Mouse (Mus musculus): ENCODE data around the gene Slc27a4.

Gene Slc27a4

DNA sequence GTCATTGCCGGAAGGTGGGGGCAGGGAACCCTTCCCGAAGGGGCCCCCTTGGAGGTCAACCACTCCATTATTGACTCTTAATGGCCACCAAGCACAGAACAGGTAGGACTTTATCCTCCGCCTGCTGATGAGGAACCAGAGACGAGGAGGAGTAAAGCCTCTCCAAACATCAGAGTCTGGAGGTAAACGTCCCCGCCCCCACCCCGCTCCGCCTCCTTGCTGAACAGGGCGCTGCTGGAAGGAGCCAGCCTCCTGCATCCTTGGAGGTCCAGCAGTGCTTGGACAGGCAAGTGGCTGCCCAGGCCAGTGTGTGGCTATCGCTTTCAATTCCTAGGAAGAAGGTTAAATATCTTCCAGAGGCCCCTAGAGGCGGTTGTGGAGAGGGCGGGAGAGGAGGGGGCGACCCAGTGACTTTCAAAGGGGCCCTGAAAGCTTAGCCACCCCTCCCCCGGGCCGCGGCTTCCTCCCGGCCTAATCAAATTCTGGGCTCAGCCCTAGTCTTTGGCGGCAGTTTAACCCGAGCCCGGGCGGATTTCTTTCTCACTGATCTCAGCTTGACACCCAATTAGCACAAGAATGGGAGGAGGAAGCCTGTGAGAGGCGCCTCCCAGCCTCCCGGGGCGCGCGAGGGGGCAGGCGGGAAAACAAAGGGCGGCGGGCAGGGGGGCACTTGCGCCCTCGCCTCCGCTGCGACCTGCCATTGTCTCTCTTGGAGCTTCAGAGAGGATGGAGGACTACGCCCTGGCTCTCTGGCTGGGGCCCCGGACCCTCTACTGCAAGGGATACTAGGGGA is 17.8 kb downstream of the Slc27a4 start, which contains the start of gene Urm1:
TSS of gene Urm1 (plus strand) at position 51 of the 793 bp plus-strand sequence.
- DNase-seq: peak; percentile 59 to 63

DNA sequence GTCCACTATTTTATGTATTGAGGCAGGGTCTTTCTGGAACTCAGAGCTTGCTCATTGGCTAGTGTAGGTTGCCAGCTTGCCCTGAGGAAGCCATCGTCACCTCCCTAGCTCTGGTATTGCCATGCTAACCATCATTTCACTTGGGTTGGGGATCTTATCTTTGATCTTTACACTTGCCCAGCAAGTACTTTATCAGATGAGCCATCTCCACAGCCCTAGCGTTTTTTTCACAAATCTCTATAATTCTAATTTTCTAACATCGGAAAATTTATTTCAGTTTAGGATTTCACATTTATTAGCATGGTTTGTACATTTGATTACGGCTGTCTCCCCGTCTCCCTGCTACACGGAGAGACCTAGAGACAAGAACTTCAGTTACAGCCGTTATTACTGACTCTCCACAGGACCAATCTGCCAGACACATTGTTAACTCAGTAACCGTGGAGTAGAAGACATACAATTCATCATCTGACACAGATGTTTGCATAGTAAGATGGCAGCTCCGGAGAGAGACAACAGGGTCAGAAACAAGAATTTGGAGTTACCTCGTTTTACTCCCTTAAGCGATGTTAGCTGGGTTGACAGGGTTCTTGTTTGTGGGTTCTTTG is 24.0 kb downstream of the Slc27a4 start:
- DNase-seq: no peak

DNA sequence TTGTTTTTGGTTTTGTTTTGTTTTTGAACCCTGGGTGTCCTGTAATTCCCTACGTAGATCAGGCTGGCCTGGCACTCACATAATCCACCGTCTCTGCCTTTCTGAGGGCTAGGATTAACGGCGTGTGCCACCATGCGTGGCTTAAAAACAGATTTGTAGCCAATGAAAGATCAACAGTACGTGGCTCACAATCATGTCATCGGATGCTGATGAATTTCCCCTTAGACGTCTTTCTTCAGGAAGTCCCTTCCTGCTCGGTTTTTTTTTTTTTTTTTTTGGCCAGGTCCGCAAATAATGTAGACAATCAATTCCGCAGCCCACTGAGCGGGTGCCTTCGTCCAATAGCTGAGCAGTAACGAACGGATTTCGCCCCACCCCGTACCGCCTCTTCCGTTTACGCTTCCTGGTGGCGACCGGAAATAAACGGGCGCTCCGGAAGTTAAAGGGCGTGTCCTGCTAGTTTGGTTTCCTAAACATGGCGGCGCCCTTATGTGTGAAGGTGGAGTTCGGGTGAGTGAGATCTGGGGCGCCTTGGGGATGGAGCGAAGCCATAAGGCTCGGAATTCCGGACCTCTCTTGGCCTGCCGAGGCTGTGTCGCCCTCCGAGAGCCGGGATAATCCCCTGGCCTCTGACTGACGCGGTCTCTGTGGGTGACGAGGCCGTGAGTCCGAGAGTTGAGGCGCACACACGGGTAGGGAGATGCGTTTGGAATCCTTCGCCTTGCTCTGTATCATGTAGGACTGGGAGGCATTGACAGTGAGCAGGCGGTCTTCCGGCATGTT is 24.7 kb downstream of the Slc27a4 start:
- DNase-seq: peak; percentile 95

DNA sequence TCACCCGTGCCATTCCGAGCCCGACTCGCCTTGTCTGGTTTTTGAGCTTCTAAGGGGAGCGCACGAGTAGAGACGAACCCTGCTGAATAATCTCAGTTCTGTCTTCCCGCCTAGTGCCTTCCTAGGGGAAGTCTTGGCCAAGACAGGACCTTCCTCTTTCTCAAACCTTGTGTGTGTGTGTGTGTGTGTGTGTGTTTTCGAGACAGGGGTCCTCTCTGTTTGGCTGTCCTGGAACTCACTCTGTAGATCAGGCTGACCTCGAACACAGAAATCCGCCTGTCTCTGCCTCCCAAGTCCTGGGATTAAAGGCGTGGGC is 25.2 kb downstream of the Slc27a4 start:
- DNase-seq: no peak

DNA sequence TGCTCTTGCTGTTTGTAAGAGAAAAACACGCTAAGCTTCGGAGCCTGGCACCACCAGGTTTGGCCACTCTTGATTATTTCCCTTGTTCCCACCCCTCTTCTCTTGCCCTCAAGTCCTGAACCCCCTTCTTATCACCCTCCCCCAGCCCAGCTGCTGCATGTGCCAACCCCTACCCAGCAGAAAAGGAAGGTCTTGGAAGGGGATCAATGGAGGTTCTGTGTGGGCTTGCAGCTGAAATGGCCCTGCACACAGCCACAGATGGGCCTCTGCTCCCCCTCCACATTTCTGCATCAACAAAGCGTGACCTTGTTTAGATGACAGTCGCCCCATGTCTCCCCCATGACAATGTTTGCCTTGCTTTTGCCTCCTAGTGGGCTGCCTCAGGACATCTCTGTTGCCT is 28.7 kb downstream of the Slc27a4 start:
- no peak for DNase-seq

DNA sequence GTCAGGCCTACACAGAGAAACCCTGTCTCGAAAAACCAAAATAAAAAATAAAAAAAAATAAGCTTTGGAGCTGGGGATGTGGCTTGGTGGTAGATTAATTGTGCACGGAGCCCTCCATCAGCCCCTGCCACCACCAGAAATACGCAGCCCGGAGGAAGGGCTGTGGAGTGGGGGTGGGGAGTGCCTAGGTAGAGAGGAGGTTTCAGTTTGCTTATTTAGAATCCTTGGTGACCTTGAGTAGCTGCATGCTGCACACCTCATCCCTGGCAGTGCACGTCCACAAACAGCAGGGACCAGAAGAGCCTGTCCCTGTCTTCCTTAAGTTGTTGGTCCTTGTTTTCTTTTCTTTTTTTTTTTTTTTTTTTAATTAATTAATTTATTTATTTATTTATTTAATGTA is 31.4 kb downstream of the Slc27a4 start:
- DNase-seq: no peak

DNA sequence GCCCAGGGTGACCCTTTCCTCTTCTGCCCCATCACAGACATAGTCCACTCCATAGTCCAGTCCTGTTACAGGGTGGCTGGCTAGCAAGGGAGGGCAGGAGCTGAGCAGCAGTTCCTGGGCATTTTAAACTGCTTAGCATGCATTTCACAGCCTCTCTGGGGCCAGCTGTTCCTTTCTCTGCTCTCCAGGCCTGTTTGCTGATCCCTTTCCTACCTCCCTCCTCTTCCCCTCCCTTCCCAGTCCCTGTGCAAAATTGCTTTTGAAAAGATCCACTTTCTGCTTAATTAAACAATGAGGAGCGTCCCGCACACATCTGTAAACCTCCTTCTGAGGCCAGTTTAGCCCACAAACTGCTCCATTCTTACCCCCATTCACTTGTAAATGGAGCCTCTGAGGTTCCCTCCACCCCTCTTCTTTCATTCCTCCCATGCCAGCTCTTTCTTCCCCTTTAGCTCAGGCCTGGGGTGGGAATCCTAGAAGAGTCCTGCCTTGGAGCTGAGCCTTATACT is 33.0 kb downstream of the Slc27a4 start:
- DNase-seq: no peak

DNA sequence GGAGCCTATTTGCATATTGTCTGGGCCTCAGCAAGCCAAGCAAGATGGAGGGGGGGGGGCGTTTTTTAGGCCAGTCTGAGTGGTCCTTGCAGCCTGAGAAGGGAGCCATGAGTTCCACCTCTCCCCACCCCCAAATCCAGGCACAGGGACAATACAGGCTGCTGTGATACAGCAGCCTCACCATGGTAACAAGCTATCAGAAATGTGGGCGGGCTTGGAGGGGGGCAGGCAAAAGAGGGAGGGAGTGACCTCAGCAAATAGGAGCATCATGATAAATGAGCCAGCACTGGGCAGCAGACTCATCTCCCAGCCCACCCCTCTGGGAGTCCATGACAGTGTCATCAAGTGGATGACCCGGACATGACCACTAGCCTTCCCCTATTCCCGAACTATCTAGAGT is 37.0 kb downstream of the Slc27a4 start:
- DNase-seq: no peak

DNA sequence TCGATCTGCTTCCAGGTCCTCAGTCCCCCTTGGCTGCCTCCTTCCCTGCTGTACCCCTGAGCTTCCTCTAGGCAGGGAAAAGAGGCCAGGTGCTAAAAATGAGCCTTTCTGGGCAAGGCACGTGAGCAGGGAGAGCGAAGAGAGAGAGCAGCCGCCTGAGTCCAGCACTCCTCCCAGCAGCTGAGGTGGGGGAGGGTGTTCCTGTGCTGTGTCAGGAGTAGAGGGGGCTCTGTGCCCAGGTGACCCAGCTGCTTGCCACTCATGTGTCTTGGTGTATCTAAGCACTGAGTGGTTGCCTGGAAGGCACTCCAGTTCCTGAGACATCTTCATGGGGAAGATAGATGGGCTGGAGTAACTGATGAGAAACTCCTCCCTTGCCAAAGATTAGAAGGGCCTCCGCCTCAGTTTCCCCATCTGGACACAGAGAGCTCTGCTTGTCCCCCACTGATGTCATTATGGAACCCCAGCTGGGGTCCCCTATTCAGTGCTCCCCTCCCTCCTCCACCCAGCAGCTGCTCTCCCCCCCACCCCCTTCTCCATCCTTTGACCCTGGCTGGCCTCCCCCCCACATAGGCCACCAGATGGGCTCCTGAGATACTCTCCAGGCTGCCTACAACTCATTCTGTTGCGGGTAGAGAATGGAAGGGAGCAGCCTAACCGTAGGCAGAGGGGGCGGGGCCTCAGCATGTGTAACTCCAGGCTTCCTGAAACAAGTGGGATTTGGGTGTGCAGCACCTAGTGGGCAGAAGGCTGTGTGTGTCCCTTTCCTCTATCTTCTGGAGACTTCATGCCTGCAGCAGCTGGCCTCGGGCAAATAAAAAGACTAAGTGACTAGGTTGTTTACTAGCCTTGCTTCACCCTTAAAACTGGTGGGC is 41.0 kb downstream of the Slc27a4 start:
- DNase-seq: no peak

DNA sequence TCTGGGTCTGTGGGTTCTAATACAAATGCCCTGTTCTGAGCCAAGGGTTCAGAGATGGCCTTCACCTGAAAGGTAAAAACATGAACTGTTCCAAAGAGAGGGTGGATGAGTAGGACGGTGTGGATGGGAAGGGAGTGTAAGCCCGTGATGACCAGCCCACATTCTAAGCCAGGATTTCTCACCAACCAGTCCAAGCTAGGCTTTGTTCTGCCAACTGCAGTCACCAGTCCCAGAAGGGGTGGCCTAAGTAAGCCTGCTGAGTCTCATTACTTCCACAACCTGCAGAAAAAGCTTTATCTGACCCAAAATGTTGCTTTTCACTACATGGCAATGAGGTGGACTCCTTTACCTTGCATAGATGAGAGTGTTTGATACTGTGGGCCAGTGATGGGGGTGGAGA is 41.7 kb downstream of the Slc27a4 start:
- DNase-seq: no peak

DNA sequence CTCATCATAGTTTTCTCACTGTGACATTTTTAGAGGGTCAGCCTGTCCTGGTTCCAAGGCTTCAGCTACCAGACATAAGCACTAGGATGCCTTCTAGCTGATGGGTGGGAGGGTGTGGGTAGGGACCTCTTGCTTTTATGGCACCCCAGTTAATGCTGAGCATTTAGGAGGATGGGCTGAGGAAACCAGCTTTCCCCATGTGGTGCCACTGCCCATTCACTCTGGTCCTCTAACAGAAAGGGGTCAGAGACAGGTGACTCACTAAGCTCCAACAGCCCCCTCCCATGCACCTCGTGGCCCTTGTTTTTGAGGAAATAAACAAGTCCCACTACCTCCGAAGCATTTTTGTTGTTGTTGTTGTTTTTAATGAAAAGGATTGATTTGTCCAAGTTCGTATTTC is 42.2 kb downstream of the Slc27a4 start:
- no peak for DNase-seq

DNA sequence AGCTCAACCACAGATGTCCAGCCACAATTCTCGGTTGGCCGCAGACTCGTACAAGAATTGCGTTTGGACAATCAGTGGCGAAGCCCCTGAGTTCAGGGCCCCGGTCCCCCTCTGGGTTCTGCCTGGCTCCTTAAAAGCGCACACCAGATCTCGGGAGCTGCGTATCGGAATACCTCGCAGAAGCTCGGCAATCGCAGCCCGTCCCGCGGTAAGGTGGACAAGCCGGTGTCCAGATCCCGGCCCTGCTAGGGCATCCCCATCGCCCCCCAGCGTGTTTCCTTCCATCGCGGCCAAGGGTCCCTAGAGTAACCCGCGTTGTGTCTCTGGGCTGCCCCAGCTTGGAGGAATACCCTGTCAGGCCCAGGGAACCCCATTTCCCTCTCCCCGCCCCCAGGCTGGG is 43.2 kb downstream of the Slc27a4 start:
- DNase-seq: peak in 1 of 2 experiments; percentile 20

DNA sequence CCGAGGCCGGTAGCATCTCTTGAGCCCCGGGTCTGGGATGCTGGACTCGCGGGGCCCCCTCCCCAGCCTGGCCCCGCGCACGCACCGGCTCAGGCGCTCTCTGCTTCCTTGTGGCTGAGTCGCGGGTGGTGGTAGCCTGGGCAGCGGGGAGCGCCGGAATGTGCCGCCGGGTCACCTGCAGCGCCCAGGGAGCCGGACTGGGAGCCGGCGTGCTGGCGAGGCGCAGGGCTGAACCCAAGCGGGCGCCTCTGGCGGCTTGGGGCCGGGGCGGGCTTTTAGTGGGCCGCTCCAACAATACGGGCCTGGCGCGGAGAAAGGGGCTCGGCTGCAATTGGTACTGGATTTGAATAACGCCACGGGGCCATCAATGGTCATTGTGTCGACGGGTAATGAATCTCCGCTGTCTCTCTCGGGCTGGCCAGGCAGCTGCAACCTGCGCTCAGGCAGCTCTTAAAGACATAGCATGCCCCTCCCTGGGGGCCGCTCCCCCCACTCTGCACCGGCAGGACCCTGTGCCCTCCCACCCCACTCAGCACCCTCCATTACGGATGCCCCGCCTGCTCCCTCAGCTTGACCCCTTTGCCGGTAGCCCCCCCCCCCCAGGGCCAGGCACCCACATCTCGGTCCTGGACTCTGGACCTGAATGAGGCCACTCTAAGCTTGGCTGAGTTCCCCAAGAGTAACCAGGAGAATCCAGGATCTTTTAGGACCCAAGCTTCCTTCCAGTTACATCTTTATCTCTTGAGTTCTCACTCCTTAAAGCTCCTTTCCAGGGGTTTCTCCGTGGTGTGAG is 43.8 kb downstream of the Slc27a4 start:
- peak in 1 of 2 experiments; percentile 23 for DNase-seq

DNA sequence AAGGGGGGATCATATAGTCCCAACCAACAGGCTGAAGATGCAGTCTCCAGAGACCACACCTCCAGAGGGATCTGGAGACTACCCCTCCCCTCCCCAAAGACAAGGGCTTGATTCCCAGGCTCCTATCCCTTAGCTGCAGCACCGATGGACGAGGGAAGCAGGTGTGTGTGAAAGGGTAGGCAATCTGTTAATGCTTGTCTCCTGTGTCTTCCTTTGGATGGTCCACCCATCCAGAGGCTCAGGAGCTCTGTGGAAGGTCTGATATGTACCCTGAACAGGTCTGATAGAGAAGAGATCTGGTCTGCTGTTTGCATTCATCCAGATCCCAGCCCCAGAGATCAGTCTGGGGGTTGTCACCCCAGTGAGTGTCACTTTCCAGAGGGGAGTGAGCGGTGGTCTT is 44.5 kb downstream of the Slc27a4 start:
- no peak for DNase-seq

DNA sequence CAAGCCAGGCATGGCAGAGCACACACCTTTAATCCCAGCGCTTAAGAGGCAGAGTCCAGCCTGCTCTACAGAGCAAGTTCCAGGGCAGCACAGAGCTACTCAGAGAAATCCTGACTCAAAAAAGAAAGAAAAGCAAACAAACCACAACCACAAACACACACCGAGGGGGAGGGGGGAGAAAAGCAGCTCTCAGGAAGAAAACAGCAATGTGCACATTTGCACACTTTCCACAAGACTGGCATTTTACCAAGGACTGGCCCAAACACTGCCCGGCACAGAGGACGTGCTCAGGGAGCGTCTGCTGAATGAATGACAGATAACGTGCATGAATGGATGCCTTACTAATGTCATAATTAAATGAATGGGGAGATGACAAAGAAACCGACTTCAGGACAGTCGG is 46.6 kb downstream of the Slc27a4 start:
- no peak for DNase-seq

DNA sequence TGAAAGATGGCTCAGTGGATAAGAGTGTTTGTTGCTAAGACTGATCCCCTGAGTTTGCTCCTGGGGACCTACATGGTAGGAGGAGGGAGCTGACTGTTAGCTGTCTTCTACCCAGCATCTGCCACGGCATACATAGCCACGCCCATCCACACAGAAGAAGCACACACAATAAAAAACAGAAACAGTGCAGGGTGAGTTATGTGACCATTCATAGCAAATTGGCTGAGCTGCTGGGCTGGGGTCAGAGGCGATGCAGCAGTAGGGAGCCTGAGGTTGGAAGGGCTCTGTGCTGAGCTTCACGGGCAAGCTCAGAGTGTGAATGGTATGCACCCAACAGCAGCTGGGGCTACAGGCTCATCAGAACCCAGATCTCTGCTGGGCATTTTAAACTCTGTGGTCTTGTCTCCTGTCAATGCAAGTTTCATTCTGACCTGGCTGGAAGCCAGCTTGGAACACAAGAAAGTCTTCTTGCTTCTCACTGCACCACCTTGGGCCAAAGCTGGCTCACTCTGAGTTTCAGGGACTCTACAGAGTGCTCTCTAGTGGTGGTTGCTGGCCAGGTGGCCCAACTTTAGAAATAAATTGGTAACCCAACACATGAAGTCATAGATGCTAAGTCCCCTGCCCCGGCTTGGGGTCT is 47.5 kb downstream of the Slc27a4 start:
- DNase-seq: no peak

DNA sequence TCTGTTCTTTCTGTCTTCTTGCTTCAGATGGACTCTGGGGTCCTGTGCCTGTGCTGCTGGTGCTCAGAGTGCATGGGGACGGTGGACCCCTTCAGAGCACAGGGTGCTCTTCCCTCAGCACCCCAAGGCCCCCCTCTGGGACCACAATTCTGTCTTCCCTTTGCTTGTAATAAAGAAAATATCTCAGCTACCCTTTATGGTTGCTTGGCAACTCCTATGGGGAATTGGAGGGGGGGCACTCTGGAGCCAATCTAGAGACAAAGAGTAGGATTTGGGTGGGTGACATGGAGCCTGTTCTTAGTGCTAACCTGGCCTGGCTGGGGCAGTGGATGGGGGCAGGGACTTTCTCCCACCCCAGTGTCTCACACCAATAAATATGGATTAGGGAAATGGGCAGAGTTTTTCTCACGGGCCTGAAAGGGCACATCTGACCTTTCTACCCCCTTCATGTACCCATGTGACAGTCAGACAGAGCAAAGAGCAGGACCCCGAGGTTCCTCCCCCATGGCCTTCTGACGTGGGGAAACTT is 50.6 kb downstream of the Slc27a4 start:
- no peak for DNase-seq

DNA sequence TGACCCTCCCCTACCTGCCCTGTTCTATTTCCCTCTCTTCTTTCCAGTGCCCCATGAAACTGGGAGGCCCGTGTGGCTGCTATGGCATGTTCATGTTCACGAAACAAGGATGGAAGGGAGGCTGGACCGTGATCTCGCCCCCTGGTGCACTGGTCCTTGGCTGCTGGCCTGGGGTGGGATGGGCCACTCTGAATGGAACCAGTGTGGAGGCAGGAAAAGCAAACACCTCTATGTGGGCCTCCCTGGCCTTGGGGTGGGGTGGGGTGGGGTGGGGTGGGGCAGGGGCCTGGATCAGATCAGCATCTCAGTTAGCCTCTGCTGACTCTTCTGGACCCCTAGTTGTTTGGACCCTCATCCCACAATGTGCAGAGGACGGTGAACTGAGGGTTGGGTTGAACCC is 51.3 kb downstream of the Slc27a4 start:
- no peak for DNase-seq

DNA sequence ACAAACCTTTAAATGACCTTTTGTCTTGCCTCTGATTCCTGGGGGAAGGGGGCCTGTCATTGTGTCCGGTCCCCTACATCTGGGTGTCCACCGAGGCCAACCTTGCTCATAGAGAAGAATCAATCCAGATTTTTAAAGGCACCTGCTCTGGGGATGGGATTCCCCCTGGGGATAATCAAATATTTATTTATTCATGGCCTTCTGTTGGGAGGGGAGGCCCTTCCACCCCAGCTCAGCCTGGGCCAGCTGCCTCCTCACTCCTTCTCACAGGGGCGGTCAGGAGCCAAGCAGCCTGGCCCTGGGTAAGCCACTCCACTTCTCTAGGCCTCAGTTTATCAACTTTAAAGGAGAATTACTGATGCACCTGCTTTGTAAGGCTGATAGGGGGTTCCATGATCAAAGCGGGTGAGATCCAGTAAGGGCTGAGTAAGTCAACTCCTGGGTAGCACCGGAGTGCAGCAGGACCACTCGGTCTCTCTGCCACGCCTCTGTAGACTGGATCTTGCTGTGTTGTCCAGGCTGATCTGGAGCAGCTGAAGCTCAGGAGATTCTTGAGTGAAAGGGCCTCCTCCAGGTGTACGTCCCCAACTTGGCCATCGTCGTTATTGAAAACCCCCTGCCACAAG is 53.3 kb downstream of the Slc27a4 start:
- no peak for DNase-seq

DNA sequence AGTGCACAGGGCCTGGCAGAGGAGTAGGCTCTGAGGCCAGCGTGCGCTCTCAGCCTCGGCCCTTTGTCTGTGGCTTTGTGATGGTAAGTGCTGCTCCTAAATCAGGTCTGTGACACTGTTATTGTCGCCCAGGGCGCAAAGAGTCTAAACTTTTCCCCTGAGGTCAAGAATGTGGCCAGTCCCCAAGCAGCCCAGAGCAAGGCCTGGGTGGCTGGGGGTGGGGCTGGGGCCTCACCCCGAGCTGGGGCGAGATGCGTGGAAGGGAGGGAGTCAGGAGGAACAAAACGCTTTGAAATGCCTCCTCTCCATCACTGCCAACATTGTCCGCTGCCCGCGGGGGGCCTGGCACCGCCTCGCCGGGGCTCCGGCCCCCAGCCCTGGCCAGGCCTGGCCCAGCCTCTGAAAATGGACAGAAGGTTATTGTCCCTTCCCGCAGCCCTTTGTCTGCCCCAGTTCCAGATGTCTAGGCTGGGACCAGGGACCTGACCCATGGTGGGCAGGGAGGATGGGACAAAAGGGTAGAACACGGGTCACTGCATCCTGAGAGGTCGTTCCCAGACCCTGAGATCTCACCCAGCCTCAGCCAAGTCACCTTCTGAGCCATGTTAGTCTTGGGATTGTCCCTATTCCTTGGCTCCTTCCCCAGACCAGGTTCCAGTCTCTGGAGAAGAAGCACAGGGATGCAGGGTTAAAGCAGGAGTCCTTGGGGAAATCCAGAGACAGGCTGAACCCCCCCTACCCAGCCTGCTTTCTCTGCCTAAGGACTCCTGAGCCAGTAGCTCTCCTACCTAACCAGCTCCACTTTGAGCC is 54.2 kb downstream of the Slc27a4 start:
- peak in 1 of 2 experiments; percentile 20 for DNase-seq
